Mouse (Mus musculus) T-helper 1 cell (primary cell): ENCODE data around the gene Chmp3.

Experiments
- in situ Hi-C: fragments of 300-600 bp; cut with MboI, MseI; formaldehyde crosslinking; loops from one replicate; pipeline ENCODE4 v1.15.1; 2025; ENCODE audit warnings: high pct_unique_total_duplicates

Chmp3 gene

DNA sequence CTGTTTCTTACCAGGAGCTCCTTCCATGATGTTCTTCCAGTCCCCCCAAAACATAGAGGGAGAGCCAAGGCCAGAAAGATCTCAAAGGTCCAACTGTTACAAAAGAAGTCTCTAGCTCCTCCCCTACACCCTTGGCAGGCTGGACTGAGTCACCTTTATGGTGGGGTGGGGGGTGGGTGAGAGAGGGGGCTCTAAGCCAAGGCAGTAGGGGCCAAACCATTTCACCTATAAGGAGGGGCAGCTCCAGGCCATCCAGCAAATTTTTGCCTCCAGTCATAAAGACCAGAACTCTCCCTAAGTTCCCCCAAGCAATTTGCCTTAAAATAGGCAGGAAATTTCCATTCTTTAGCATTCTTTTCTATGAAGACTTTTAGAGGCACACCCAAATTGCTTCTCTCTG is 65.4 kb downstream of the Chmp3 start:
- in situ Hi-C loops: no loop called here

DNA sequence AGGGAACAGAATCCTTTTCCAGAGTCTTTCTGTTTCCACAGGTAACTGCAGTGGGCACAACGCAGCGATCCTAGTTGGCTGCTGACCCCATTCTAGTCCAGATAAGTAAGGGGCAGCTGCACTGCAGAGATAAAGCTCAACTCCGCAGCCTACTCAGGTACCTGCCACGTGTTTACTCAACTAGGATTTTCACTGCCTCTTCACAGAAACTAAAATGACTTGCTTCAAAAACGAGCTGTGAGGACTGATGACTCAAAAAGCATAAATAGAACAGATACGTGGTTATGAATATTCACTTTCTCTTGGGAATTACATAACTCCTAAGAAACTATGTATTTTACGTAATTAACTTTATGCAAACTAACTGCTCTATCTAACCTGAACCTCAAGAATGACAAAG is 66.4 kb downstream of the Chmp3 start:
- in situ Hi-C loops: no loop called here

- in situ Hi-C loops: no loop called here
Observed at GRCm38 (mm10) chr6:71613225-71613624, 69.6 kb downstream of the Chmp3 start.

- in situ Hi-C loops: no loop called here
Observed at GRCm38 (mm10) chr6:71616959-71617358, 73.4 kb downstream of the Chmp3 start.

GRCm38 (mm10) chr6:71621551-71621950 is 78.0 kb downstream of the Chmp3 start:
- in situ Hi-C loops: no loop called here

- in situ Hi-C loops: no loop called here
Observed at GRCm38 (mm10) chr6:71621981-71622380, 78.4 kb downstream of the Chmp3 start.

DNA sequence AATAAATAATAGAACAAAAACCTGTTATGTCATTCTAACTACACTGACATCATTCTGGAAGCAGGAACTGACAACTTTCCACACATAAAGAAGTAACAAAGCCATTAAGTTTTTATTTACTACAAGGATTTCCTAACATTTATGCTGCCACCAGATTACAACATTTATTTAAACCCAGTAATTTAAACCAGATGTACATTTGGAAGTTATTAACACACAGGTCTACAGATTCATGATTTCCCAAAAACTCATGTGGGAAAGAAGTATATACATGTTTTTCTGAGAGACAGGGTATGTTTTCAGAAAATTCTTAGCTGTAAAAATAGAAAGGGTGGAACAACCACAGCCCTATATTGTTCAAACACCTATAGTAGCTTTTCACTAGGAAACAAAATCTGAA is 81.1 kb downstream of the Chmp3 start:
- in situ Hi-C loops: no loop called here

GRCm38 (mm10) chr6:71625984-71626383 is 82.4 kb downstream of the Chmp3 start:
- in situ Hi-C loops: no loop called here

GRCm38 (mm10) chr6:71627325-71627724 is 83.7 kb downstream of the Chmp3 start:
- in situ Hi-C loops: no loop called here

DNA sequence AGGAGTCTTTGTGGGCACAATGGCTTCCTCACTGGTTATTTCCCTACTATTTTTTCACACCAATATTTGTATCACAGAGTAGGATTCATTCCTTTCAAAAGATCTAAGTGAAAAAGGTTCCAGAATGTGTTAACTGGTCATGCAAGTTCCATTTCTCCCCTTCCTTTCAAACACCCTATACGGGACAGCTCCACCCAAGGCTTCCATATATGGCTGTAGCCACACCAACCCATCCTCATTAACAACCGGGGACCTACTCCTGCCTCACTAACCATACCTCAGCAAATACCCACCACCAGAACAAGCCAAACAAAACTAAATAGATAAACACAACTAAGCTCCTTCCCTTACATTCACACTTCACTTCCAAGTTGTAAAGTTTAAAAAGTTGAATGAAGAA is 87.6 kb downstream of the Chmp3 start:
- in situ Hi-C loops: loop anchor here (5.0 kb wide), 1 partner anchor 176 kb away; no protein-coding TSS in a partner anchor

- in situ Hi-C loops: loop anchor here (5.0 kb wide), 1 partner anchor 175 kb away; no protein-coding TSS in a partner anchor
Observed at GRCm38 (mm10) chr6:71631706-71632461, 88.3 kb downstream of the Chmp3 start.
